Mouse (Mus musculus): ENCODE results near the gene 9430015G10Rik. TPM values are rescaled to one million over a fixed set of nuclear protein-coding genes. Genes with fewer than 3 reads are reported as not detected.
"Not testable (repeated sequence)": the region's sequence is repeated elsewhere in the genome, so short reads cannot be mapped to it uniquely, and the experiment has no call there.

Gene 9430015G10Rik
- polyA plus RNA-seq, 1 experiment from 2014 or later = 3.9 TPM

DNA sequence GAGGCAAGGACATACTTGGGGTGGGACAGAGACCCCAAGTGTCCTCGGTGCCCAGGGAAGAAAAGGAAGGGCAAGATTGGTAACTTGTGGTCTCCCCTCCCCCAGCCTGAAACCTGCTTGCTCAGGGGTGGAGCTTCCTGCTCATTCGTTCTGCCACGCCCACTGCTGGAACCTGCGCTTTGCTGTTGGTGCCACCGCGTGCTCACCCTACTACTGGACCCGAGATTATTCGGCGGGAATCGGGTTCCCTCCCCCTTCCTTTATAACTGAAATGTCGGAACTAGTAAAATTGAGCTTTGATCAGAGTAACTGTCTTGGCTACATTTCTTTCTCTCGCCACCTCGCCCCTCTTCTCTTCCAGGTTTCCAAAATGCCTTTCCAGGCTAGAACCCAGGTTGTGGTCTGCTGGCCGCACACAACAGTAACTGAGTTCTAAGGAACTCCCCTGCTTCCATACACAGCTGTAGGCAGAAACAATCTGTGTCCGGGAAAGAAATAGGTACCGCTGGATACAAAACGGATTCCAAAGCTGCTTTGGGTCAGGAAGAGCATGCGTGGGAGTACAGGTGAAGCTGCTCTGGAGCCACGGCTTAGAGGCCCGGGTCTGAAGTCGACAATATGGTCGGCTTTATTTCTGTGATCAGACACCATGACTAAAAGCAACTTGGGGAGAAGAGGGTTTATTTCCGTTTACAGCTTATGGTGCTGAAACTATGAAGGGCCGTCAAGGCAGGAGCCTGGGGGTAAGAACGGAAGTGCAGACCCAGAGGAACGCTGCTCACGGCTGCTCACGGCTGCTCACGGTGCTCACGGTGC is 26.7 kb downstream of the 9430015G10Rik start:
- Histone ChIP-seq H3K4me2 (ENCODE audit: low read depth, low read length) (no peak overlapping the region), H3K36me3 (replicated peaks; ENCODE audit: insufficient read depth, low read length) (no peaks in the 10 kb centered on the region), H3K27me3 (ENCODE audit: insufficient read depth, low read length) (no peaks in the 10 kb centered on the region), H3K27ac (ENCODE audit: low read depth) (no peak overlapping the region), H3K9me3 (ENCODE audit: low read length) (0 out of 2 replicates have a peak, but pooled peaks cover 3% of the 10 kb centered on the region), H3K4me1 (ENCODE audit: insufficient read depth) (no peaks in the 10 kb centered on the region), H3K9ac (replicated peaks) (no peak overlapping the region), H3K4me3 (ENCODE audit: low read depth, low read length) (no peak overlapping the region)
- ATAC-seq (no peak), DNase-seq (no peak)
- 89% methylated on average over 30 of the region's 30 CpGs for WGBS (ENCODE audit: insufficient replicate concordance)
- TF ChIP-seq CTCF (IDR thresholded peaks at IDR 0.05; ENCODE audit: low read depth) = no peak
- TF ChIP-seq EP300 (IDR thresholded peaks at IDR 0.05; ENCODE audit: low read depth) = no peak

DNA sequence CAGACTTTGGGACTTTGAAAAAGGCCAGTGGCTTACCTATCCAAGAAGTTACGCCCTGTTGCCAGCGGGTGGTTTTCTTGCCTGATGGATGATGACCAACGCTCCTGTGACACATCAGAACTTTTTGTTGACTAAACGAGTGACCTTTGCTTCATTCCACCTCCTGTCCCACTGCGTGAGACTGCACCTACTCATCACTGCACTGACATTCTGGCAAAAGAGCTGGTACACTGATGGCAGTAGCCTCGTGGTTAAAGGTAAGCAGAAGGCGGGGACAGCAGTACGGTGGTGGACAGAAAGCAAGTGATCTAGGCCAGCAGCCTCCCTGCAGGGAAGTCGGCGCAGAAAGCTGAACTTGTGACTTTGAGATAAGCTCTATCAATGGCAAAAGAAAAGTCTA is 41.1 kb downstream of the 9430015G10Rik start:
- ATAC-seq = peak; percentile 80

DNA sequence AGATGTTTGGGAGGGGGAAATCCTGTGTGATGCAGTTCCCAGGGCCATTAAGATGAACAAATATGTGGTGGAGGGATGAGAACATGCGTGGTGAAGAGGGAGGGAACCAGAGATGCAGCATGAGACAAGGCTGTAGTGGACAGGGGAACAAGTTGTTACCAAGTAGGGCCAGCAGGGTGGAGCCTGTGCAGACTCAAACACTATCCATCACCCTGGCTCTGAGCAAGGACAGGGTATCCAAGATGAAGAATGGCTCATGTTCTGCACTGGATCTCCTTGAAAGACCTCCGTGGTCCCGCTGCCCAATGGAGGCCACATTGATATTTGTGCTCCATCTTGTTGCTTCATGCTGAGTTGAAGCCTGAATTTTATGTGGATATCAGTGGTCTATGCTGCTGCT is 45.0 kb downstream of the 9430015G10Rik start:
- ATAC-seq = no peak
- H3K36me3 ChIP-seq (replicated peaks; ENCODE audit: insufficient read depth, low read length) = no peaks in the 10 kb centered on the region
- WGBS (ENCODE audit: insufficient replicate concordance) = 97% methylated on average over 3 of the region's 3 CpGs
- peaks cover 4% of the 10 kb centered on the region; the same call in 1 of the 2 replicates for H3K9me3 ChIP-seq (ENCODE audit: low read length)
- H3K27ac ChIP-seq (ENCODE audit: low read depth) = no peak overlapping the region
- no peaks in the 10 kb centered on the region for H3K4me1 ChIP-seq (ENCODE audit: insufficient read depth)
- no peak overlapping the region for H3K4me2 ChIP-seq (ENCODE audit: low read depth, low read length)
- H3K4me3 ChIP-seq (ENCODE audit: low read depth, low read length) = no peak overlapping the region
- no peak for DNase-seq
- TF ChIP-seq EP300 (IDR thresholded peaks at IDR 0.05; ENCODE audit: low read depth) (no peak), CTCF (IDR thresholded peaks at IDR 0.05; ENCODE audit: low read depth) (no peak)
- H3K9ac ChIP-seq (replicated peaks) = no peak overlapping the region
- H3K27me3 ChIP-seq (ENCODE audit: insufficient read depth, low read length) = no peaks in the 10 kb centered on the region

More for the DNA sequence above, 41.1 kb downstream of the 9430015G10Rik start:
- H3K4me2 ChIP-seq (ENCODE audit: low read depth, low read length); H3K4me1 ChIP-seq (ENCODE audit: insufficient read depth); H3K4me3 ChIP-seq (ENCODE audit: low read depth, low read length); H3K9me3 ChIP-seq (ENCODE audit: low read length); DNase-seq; H3K27me3 ChIP-seq (ENCODE audit: insufficient read depth, low read length); H3K36me3 ChIP-seq (replicated peaks; ENCODE audit: insufficient read depth, low read length); H3K9ac ChIP-seq (replicated peaks): not testable (repeated sequence)
- peak overlapping the region; percentile 34; the same call in 1 of the 2 replicates for H3K27ac ChIP-seq (ENCODE audit: low read depth)
- TF ChIP-seq EP300 (IDR thresholded peaks at IDR 0.05; ENCODE audit: low read depth) = peak; percentile 27; the same call in 1 of the 2 replicates
- 57% methylated on average over 10 of the region's 10 CpGs for WGBS (ENCODE audit: insufficient replicate concordance)

- WGBS (ENCODE audit: insufficient replicate concordance) = 65% methylated on average over 9 of the region's 9 CpGs
Measured at GRCm38 (mm10) chr4:156166477-156166876, 56.7 kb downstream of the 9430015G10Rik start.

DNA sequence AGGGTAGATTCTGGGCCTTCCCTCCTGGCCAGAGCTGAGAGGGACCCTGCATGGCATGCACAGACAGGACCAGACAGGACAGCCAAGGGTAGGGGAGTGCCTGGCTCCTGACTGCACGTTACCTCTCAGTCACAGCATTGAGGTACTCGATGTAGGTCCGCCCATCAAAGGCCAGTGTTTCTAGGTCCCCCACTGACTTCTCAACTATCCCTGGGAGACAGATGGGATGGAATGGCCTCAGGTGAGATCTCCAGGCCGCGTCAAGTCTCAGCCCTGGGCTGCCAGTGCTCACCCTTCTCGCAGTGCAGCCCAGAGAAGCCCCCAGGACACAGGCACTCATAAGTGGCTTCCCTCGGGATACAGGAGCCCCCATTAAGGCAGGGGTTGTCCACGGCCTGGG is 58.8 kb downstream of the 9430015G10Rik start:
- Histone ChIP-seq H3K36me3 (replicated peaks; ENCODE audit: insufficient read depth, low read length) (peaks cover 21% of the 10 kb centered on the region), H3K4me1 (ENCODE audit: insufficient read depth) (no peaks in the 10 kb centered on the region), H3K9ac (replicated peaks) (no peak overlapping the region), H3K4me2 (ENCODE audit: low read depth, low read length) (no peak overlapping the region), H3K9me3 (ENCODE audit: low read length) (no peaks in the 10 kb centered on the region), H3K27ac (ENCODE audit: low read depth) (no peak overlapping the region), H3K4me3 (ENCODE audit: low read depth, low read length) (no peak overlapping the region), H3K27me3 (ENCODE audit: insufficient read depth, low read length) (no peaks in the 10 kb centered on the region)
- DNase-seq (no peak), ATAC-seq (no peak)
- 82% methylated on average over 8 of the region's 8 CpGs for WGBS (ENCODE audit: insufficient replicate concordance)
- TF ChIP-seq CTCF (IDR thresholded peaks at IDR 0.05; ENCODE audit: low read depth) (no peak), EP300 (IDR thresholded peaks at IDR 0.05; ENCODE audit: low read depth) (no peak)

More at GRCm38 (mm10) chr4:156166477-156166876, 56.7 kb downstream of the 9430015G10Rik start:
- TF ChIP-seq CTCF (IDR thresholded peaks at IDR 0.05; ENCODE audit: low read depth) (peak; percentile 37), EP300 (IDR thresholded peaks at IDR 0.05; ENCODE audit: low read depth) (no peak)
- H3K4me3 ChIP-seq (ENCODE audit: low read depth, low read length) = no peak overlapping the region
- no peaks in the 10 kb centered on the region for H3K4me1 ChIP-seq (ENCODE audit: insufficient read depth)
- no peak overlapping the region for H3K4me2 ChIP-seq (ENCODE audit: low read depth, low read length)
- ATAC-seq (no peak), DNase-seq (no peak)
- no peaks in the 10 kb centered on the region for H3K27me3 ChIP-seq (ENCODE audit: insufficient read depth, low read length)
- no peaks in the 10 kb centered on the region for H3K9me3 ChIP-seq (ENCODE audit: low read length)
- peaks cover 11% of the 10 kb centered on the region for H3K36me3 ChIP-seq (replicated peaks; ENCODE audit: insufficient read depth, low read length)
- H3K9ac ChIP-seq (replicated peaks) = no peak overlapping the region
- no peak overlapping the region for H3K27ac ChIP-seq (ENCODE audit: low read depth)

GRCm38 (mm10) chr4:156169129-156169528 is 59.3 kb downstream of the 9430015G10Rik start:
- no peak for TF ChIP-seq EP300 (IDR thresholded peaks at IDR 0.05; ENCODE audit: low read depth)
- TF ChIP-seq CTCF (IDR thresholded peaks at IDR 0.05; ENCODE audit: low read depth) = no peak
- WGBS (ENCODE audit: insufficient replicate concordance) = 87% methylated on average over 10 of the region's 10 CpGs
- no peak for ATAC-seq
- Histone ChIP-seq H3K9ac (replicated peaks) (no peak overlapping the region), H3K27ac (ENCODE audit: low read depth) (no peak overlapping the region), H3K4me3 (ENCODE audit: low read depth, low read length) (no peak overlapping the region), H3K4me1 (ENCODE audit: insufficient read depth) (no peaks in the 10 kb centered on the region), H3K36me3 (replicated peaks; ENCODE audit: insufficient read depth, low read length) (peaks cover 21% of the 10 kb centered on the region), H3K27me3 (ENCODE audit: insufficient read depth, low read length) (no peaks in the 10 kb centered on the region), H3K9me3 (ENCODE audit: low read length) (no peaks in the 10 kb centered on the region), H3K4me2 (ENCODE audit: low read depth, low read length) (no peak overlapping the region)
- no peak for DNase-seq
